Mouse (Mus musculus) myocyte (in vitro differentiated cells): ENCODE measurements at regions not wholly inside any gene's neighbourhood (a gene's known extent, or its start where the extent isn't known, plus 50 kb on each side); places are given as distances from the start of the nearest gene placed in this dataset.

Source experiments
- MAX ChIP-seq: IDR thresholded peaks from one replicate; pipeline ENCODE4 v1.6.1; 2011; ENCODE audit warnings: low read depth, mild to moderate bottlenecking, control low read depth
- MYOD1 ChIP-seq, 3 experiments: IDR thresholded peaks; one replicate each; pipeline ENCODE4 v1.6.1; 2011; ENCODE audit warnings: control low read depth in 2 of 3, low read depth in 2 of 3, mild to moderate bottlenecking in 2 of 3, moderate library complexity in 1 of 3; ENCODE audit not compliant: insufficient read length in 2 of 3, control insufficient read depth in 1 of 3
- MYOG ChIP-seq, 3 experiments: IDR thresholded peaks; one replicate each; pipeline ENCODE4 v1.6.1; 2011; ENCODE audit warnings: control low read depth in 2 of 3, low read depth in 2 of 3, mild to moderate bottlenecking in 2 of 3; ENCODE audit not compliant: insufficient read length in 2 of 3, control insufficient read depth in 1 of 3, insufficient read depth in 1 of 3
- POLR2A ChIP-seq: IDR thresholded peaks from one replicate; pipeline ENCODE4 v1.6.1; 2011; ENCODE audit warnings: low read depth, mild to moderate bottlenecking, control low read depth, moderate library complexity; ENCODE audit not compliant: insufficient read length
- SRF ChIP-seq: IDR thresholded peaks from one replicate; pipeline ENCODE4 v1.6.1; 2011; ENCODE audit warnings: low read depth; ENCODE audit not compliant: control insufficient read depth, insufficient read length
- TCF12 ChIP-seq: IDR thresholded peaks from one replicate; pipeline ENCODE4 v1.6.1; 2011; ENCODE audit warnings: mild to moderate bottlenecking, control low read depth; ENCODE audit not compliant: poor library complexity, insufficient read depth, severe bottlenecking
- TCF3 ChIP-seq: IDR thresholded peaks from one replicate; pipeline ENCODE4 v1.6.1; 2011; ENCODE audit warnings: low read depth, control low read depth; ENCODE audit not compliant: insufficient read length
- USF1 ChIP-seq: IDR thresholded peaks from one replicate; pipeline ENCODE4 v1.6.1; 2011; ENCODE audit warnings: low read depth, mild to moderate bottlenecking, control low read depth, moderate library complexity

DNA sequence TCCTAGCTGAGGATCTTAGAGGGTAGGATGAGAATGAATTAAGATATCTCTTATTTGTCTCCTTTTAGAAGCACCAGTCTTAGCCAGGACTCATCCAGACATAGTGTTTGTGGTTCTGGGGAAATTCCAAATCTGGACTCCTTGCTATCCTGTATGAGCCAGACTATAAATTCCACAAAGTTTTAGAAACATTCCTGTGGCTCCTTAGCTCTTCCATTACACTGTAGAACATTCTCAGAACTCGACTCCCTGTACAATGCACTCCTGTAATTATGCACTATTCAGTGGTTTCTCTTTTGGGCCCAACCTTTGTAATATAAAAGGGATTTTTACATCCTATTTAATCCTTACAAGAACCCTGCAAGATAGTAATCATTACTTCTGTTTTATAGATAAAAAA is 159.8 kb upstream of the Zranb2 start:
- TF ChIP-seq POLR2A (no peak), SRF (no peak), TCF3 (no peak), USF1 (no peak), MAX (no peak), TCF12 (no peak), MYOG (IDR thresholded peaks at IDR 0.05; ENCODE audit: control insufficient read depth in 1 of 3, insufficient read depth in 1 of 3, insufficient read length in 2 of 3, low read depth in 2 of 3) (no peak), MYOD1 (IDR thresholded peaks at IDR 0.05; ENCODE audit: control insufficient read depth in 1 of 3, insufficient read length in 2 of 3, low read depth in 2 of 3) (no peak)
